Mouse (Mus musculus) liver, embryonic 16.5 days (tissue): ENCODE measurements at regions not wholly inside any gene's neighbourhood (a gene's known extent, or its start where the extent isn't known, plus 50 kb on each side); places are given as distances from the start of the nearest gene placed in this dataset.
"Not testable (repeated sequence)": the region's sequence is repeated elsewhere in the genome, so short reads cannot be mapped to it uniquely, and the experiment has no call there.

Source experiments
- ATAC-seq: fragments of 200-750 bp; cut with Nextera tagmentation; 2 replicates; pipeline ENCODE4 v1.8.0; 2017; ENCODE audit warnings: low read depth, mild to moderate bottlenecking, moderate number of reproducible peaks, moderate library complexity
- H3K27ac ChIP-seq: fragments of 300-500 bp; sonication (generic); 2 replicates; pipeline ENCODE4 v1.5.1; 2014; ENCODE audit warnings: mild to moderate bottlenecking, low read length
- H3K27me3 ChIP-seq: fragments of 300-500 bp; sonication (generic); 2 replicates; pipeline ENCODE4 v1.6.1; 2014; ENCODE audit warnings: low read depth, low read length, mixed read lengths; ENCODE audit not compliant: control insufficient read depth, insufficient read depth
- H3K36me3 ChIP-seq: fragments of 300-500 bp; sonication (generic); 2 replicates; pipeline ENCODE4 v1.6.1; 2014; ENCODE audit warnings: mild to moderate bottlenecking; ENCODE audit not compliant: control insufficient read depth, insufficient read depth
- H3K4me1 ChIP-seq: fragments of 300-500 bp; sonication (generic); 2 replicates; pipeline ENCODE4 v1.6.1; 2014; ENCODE audit warnings: low read depth, low read length, mixed read lengths; ENCODE audit not compliant: control insufficient read depth
- H3K4me2 ChIP-seq: fragments of 300-500 bp; sonication (generic); 2 replicates; pipeline ENCODE4 v1.6.1; 2014; ENCODE audit warnings: low read depth, low read length, mixed read lengths
- H3K4me3 ChIP-seq: fragments of 300-500 bp; sonication (generic); 2 replicates; pipeline ENCODE4 v1.5.1; 2014; ENCODE audit warnings: low read depth, mild to moderate bottlenecking, low read length
- H3K9ac ChIP-seq: fragments of 300-500 bp; sonication (generic); 2 replicates; pipeline ENCODE4 v1.6.1; 2014; ENCODE audit warnings: low read depth, low read length
- H3K9me3 ChIP-seq: fragments of 300-500 bp; sonication (generic); replicated peaks from 2 replicates; pipeline ENCODE4 v1.6.1; 2016; ENCODE audit warnings: low read length; ENCODE audit not compliant: control insufficient read depth
- WGBS: fragments of 180-500 bp; shearing (Covaris S2); extraction: QIAGEN DNeasy Blood & Tissue Kit; methylation state at CpG from one replicate; pipeline ENCODE4 v1.1.7; 2014; ENCODE audit not compliant: insufficient replicate concordance; 5-methylcytosine and 5-hydroxymethylcytosine counted together

- no peak for ATAC-seq
- Histone ChIP-seq H3K9me3 (no peaks in the 10 kb centered on the region; the same call in 1 of the 2 replicates), H3K4me1 (no peaks in the 10 kb centered on the region), H3K9ac (no peak overlapping the region), H3K36me3 (no peaks in the 10 kb centered on the region), H3K27ac (no peak overlapping the region), H3K4me2 (no peak overlapping the region), H3K4me3 (no peak overlapping the region), H3K27me3 (no peaks in the 10 kb centered on the region)
- WGBS: 73% methylated on average over 2 of the region's 2 CpGs
These were observed 87.1 kb upstream of the Gm5148 start for GRCm38 (mm10) chr3:37811429-37811828.

- H3K9me3 ChIP-seq: no peaks in the 10 kb centered on the region; the same call in 1 of the 2 replicates
- no peaks in the 10 kb centered on the region for H3K27me3 ChIP-seq
- H3K9ac ChIP-seq: no peak overlapping the region
- H3K27ac ChIP-seq: no peak overlapping the region
- H3K4me1 ChIP-seq: no peaks in the 10 kb centered on the region
- no peak overlapping the region for H3K4me3 ChIP-seq
- H3K4me2 ChIP-seq: no peak overlapping the region
- no peaks in the 10 kb centered on the region for H3K36me3 ChIP-seq
- ATAC-seq: no peak
- 53% methylated on average over 2 of the region's 2 CpGs for WGBS
These were observed 86.5 kb upstream of the Gm5148 start for GRCm38 (mm10) chr3:37810763-37811162.

GRCm38 (mm10) chr3:37805805-37806148 lies 81.5 kb upstream of the Gm5148 start:
- no peak overlapping the region for H3K9ac ChIP-seq
- WGBS: 20% methylated on average over 6 of the region's 6 CpGs
- no peak for ATAC-seq
- H3K27me3 ChIP-seq: no peaks in the 10 kb centered on the region
- H3K4me1 ChIP-seq: no peaks in the 10 kb centered on the region
- H3K9me3 ChIP-seq: no peaks in the 10 kb centered on the region; the same call in 1 of the 2 replicates
- no peak overlapping the region for H3K4me3 ChIP-seq
- no peaks in the 10 kb centered on the region for H3K36me3 ChIP-seq
- H3K4me2 ChIP-seq: no peak overlapping the region
- no peak overlapping the region for H3K27ac ChIP-seq

GRCm38 (mm10) chr3:37804941-37805804 lies 80.9 kb upstream of the Gm5148 start:
- Histone ChIP-seq H3K4me1 (no peaks in the 10 kb centered on the region), H3K4me3 (no peak overlapping the region), H3K36me3 (no peaks in the 10 kb centered on the region), H3K27ac (no peak overlapping the region), H3K9ac (no peak overlapping the region), H3K27me3 (no peaks in the 10 kb centered on the region), H3K9me3 (no peaks in the 10 kb centered on the region; the same call in 1 of the 2 replicates), H3K4me2 (no peak overlapping the region)
- ATAC-seq: no peak
- WGBS: 59% methylated on average over 9 of the region's 9 CpGs

- Histone ChIP-seq H3K36me3 (no peaks in the 10 kb centered on the region), H3K27me3 (no peaks in the 10 kb centered on the region), H3K27ac (no peak overlapping the region), H3K4me2 (no peak overlapping the region), H3K4me1 (no peaks in the 10 kb centered on the region), H3K4me3 (no peak overlapping the region), H3K9me3 (no peaks in the 10 kb centered on the region; the same call in 1 of the 2 replicates), H3K9ac (no peak overlapping the region)
- WGBS: 17% methylated on average over 5 of the region's 5 CpGs
- no peak for ATAC-seq
These were observed 80.0 kb upstream of the Gm5148 start for GRCm38 (mm10) chr3:37804261-37804660.

GRCm38 (mm10) chr3:37803781-37804180 lies 79.5 kb upstream of the Gm5148 start:
- not testable (repeated sequence) for ATAC-seq, H3K4me2 ChIP-seq, H3K4me1 ChIP-seq, H3K27me3 ChIP-seq, H3K36me3 ChIP-seq, H3K9ac ChIP-seq, H3K4me3 ChIP-seq, H3K27ac ChIP-seq, H3K9me3 ChIP-seq
- 69% methylated on average over 5 of the region's 5 CpGs for WGBS

GRCm38 (mm10) chr3:37801551-37801950 lies 77.3 kb upstream of the Gm5148 start:
- Histone ChIP-seq H3K27ac (no peak overlapping the region), H3K9ac (no peak overlapping the region), H3K36me3 (no peaks in the 10 kb centered on the region), H3K4me1 (no peaks in the 10 kb centered on the region), H3K4me3 (no peak overlapping the region), H3K27me3 (no peaks in the 10 kb centered on the region), H3K4me2 (no peak overlapping the region), H3K9me3 (no peaks in the 10 kb centered on the region)
- ATAC-seq: no peak
- WGBS: 77% methylated on average over 2 of the region's 2 CpGs

GRCm38 (mm10) chr3:37799809-37800208 lies 75.5 kb upstream of the Gm5148 start:
- no peak overlapping the region for H3K4me3 ChIP-seq
- no peak overlapping the region for H3K27ac ChIP-seq
- WGBS: 43% methylated on average over 6 of the region's 6 CpGs
- H3K9me3 ChIP-seq: no peaks in the 10 kb centered on the region
- H3K27me3 ChIP-seq: no peaks in the 10 kb centered on the region
- H3K36me3 ChIP-seq: no peaks in the 10 kb centered on the region
- no peak overlapping the region for H3K4me2 ChIP-seq
- no peaks in the 10 kb centered on the region for H3K4me1 ChIP-seq
- no peak overlapping the region for H3K9ac ChIP-seq
- ATAC-seq: no peak

GRCm38 (mm10) chr3:37789711-37790110 lies 65.4 kb upstream of the Gm5148 start:
- 51% methylated on average over 7 of the region's 7 CpGs for WGBS
- Histone ChIP-seq H3K9me3 (no peaks in the 10 kb centered on the region), H3K27ac (no peak overlapping the region), H3K27me3 (no peaks in the 10 kb centered on the region), H3K4me2 (no peak overlapping the region), H3K4me3 (no peak overlapping the region), H3K36me3 (no peaks in the 10 kb centered on the region), H3K4me1 (no peaks in the 10 kb centered on the region), H3K9ac (no peak overlapping the region)
- ATAC-seq: no peak
